Mouse (Mus musculus) liver, postnatal 0 days (tissue): ENCODE measurements at regions not wholly inside any gene's neighbourhood (a gene's known extent, or its start where the extent isn't known, plus 50 kb on each side); places are given as distances from the start of the nearest gene placed in this dataset.

Experiments used
- CTCF ChIP-seq: sonication (generic); IDR thresholded peaks from 2 replicates; pipeline ENCODE4 v1.5.1; 2016; ENCODE audit warnings: antibody characterized with exemption, low read depth
- EP300 ChIP-seq: IDR thresholded peaks from 2 replicates; pipeline ENCODE4 v1.6.1; 2016; ENCODE audit warnings: antibody characterized with exemption, low read depth, mild to moderate bottlenecking

DNA sequence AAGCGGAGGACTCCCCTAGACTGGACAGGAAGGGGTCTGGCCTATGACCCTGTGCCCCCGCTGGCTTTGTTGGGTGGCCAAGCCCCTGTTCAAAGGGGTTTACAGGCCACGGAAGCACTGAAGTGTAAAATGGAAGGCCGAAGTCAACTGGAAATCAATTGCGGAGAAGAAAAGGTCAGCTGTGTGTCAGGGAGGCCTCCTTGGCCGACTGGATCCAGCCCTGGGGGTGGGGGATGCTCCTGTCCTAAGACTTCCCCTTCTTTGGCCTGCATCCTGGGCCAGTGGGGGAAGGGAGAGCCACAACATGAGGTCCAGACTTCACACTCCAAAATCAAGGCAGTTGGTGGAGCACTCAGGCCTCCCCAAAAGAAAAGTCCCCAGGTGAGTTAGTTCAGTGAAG is 66.4 kb upstream of the Ret start:
- no peak for TF ChIP-seq CTCF
- no peak for TF ChIP-seq EP300
